Mouse (Mus musculus): ENCODE data around the gene Adamts16. TPM values are rescaled to one million over a fixed set of nuclear protein-coding genes. Genes with fewer than 3 reads are reported as not detected.

The Adamts16 gene
- polyA plus RNA-seq, 1 experiment from 2014 or later: 0.11 TPM

GRCm38 (mm10) chr13:70764682-70765081, 76.9 kb downstream of the Adamts16 start:
- no peak for ATAC-seq (replicated peaks; ENCODE audit: extremely low read depth, insufficient read depth, low FRiP score)

GRCm38 (mm10) chr13:70762586-70762985, 79.0 kb downstream of the Adamts16 start:
- no peak overlapping the region for H3K27ac ChIP-seq (ENCODE audit: low read length)
- H3K4me2 ChIP-seq (ENCODE audit: low read depth, low read length): no peak overlapping the region
- H3K4me3 ChIP-seq (ENCODE audit: low read length): no peak overlapping the region
- H3K9me3 ChIP-seq (replicated peaks; ENCODE audit: control insufficient read depth, low read length): no peaks in the 10 kb centered on the region
- no peaks in the 10 kb centered on the region for H3K4me1 ChIP-seq (ENCODE audit: control insufficient read depth, insufficient read depth, low read length)
- H3K9ac ChIP-seq (ENCODE audit: low read length): no peak overlapping the region
- 76% methylated on average over 2 of the region's 2 CpGs for WGBS
- no peaks in the 10 kb centered on the region for H3K36me3 ChIP-seq (ENCODE audit: control insufficient read depth, insufficient read depth)
- H3K27me3 ChIP-seq (ENCODE audit: control insufficient read depth, insufficient read depth, low read length): no peaks in the 10 kb centered on the region
- no peak for ATAC-seq (replicated peaks; ENCODE audit: extremely low read depth, insufficient read depth, low FRiP score)

More at GRCm38 (mm10) chr13:70764682-70765081, 76.9 kb downstream of the Adamts16 start:
- Histone ChIP-seq H3K36me3 (ENCODE audit: control insufficient read depth, insufficient read depth) (no peaks in the 10 kb centered on the region), H3K9ac (ENCODE audit: low read length) (no peak overlapping the region), H3K9me3 (replicated peaks; ENCODE audit: control insufficient read depth, low read length) (no peaks in the 10 kb centered on the region), H3K4me1 (ENCODE audit: control insufficient read depth, insufficient read depth, low read length) (no peaks in the 10 kb centered on the region), H3K4me3 (ENCODE audit: low read length) (no peak overlapping the region), H3K4me2 (ENCODE audit: low read depth, low read length) (no peak overlapping the region), H3K27me3 (ENCODE audit: control insufficient read depth, insufficient read depth, low read length) (no peaks in the 10 kb centered on the region), H3K27ac (ENCODE audit: low read length) (no peak overlapping the region)
- WGBS: 79% methylated on average over 6 of the region's 6 CpGs

- Histone ChIP-seq H3K4me2 (ENCODE audit: low read depth, low read length) (no peak overlapping the region), H3K4me3 (ENCODE audit: low read length) (no peak overlapping the region), H3K9me3 (replicated peaks; ENCODE audit: control insufficient read depth, low read length) (no peaks in the 10 kb centered on the region), H3K36me3 (ENCODE audit: control insufficient read depth, insufficient read depth) (no peaks in the 10 kb centered on the region), H3K27ac (ENCODE audit: low read length) (no peak overlapping the region), H3K27me3 (ENCODE audit: control insufficient read depth, insufficient read depth, low read length) (no peaks in the 10 kb centered on the region), H3K9ac (ENCODE audit: low read length) (no peak overlapping the region), H3K4me1 (ENCODE audit: control insufficient read depth, insufficient read depth, low read length) (no peaks in the 10 kb centered on the region)
- 66% methylated on average over 2 of the region's 2 CpGs for WGBS
- ATAC-seq (replicated peaks; ENCODE audit: extremely low read depth, insufficient read depth, low FRiP score): no peak
Observed at GRCm38 (mm10) chr13:70761312-70761711, 80.3 kb downstream of the Adamts16 start.

- Histone ChIP-seq H3K9me3 (replicated peaks; ENCODE audit: control insufficient read depth, low read length) (no peaks in the 10 kb centered on the region), H3K4me3 (ENCODE audit: low read length) (no peak overlapping the region), H3K4me2 (ENCODE audit: low read depth, low read length) (no peak overlapping the region), H3K27ac (ENCODE audit: low read length) (no peak overlapping the region), H3K4me1 (ENCODE audit: control insufficient read depth, insufficient read depth, low read length) (no peaks in the 10 kb centered on the region), H3K36me3 (ENCODE audit: control insufficient read depth, insufficient read depth) (no peaks in the 10 kb centered on the region), H3K9ac (ENCODE audit: low read length) (no peak overlapping the region), H3K27me3 (ENCODE audit: control insufficient read depth, insufficient read depth, low read length) (no peaks in the 10 kb centered on the region)
- ATAC-seq (replicated peaks; ENCODE audit: extremely low read depth, insufficient read depth, low FRiP score): no peak
- WGBS: 96% methylated on average over 9 of the region's 9 CpGs
Observed at GRCm38 (mm10) chr13:70760186-70760585, 81.4 kb downstream of the Adamts16 start.

GRCm38 (mm10) chr13:70746294-70747008, 95.2 kb downstream of the Adamts16 start:
- 69% methylated on average over 14 of the region's 14 CpGs for WGBS
- no peak overlapping the region for H3K9ac ChIP-seq (ENCODE audit: low read length)
- no peak overlapping the region for H3K4me3 ChIP-seq (ENCODE audit: low read length)
- H3K27ac ChIP-seq (ENCODE audit: low read length): no peak overlapping the region
- ATAC-seq (replicated peaks; ENCODE audit: extremely low read depth, insufficient read depth, low FRiP score): no peak
- no peaks in the 10 kb centered on the region for H3K9me3 ChIP-seq (replicated peaks; ENCODE audit: control insufficient read depth, low read length)
- peaks cover 10% of the 10 kb centered on the region for H3K27me3 ChIP-seq (ENCODE audit: control insufficient read depth, insufficient read depth, low read length)
- H3K4me2 ChIP-seq (ENCODE audit: low read depth, low read length): no peak overlapping the region
- H3K36me3 ChIP-seq (ENCODE audit: control insufficient read depth, insufficient read depth): no peaks in the 10 kb centered on the region
- H3K4me1 ChIP-seq (ENCODE audit: control insufficient read depth, insufficient read depth, low read length): no peaks in the 10 kb centered on the region

- H3K4me1 ChIP-seq (ENCODE audit: control insufficient read depth, insufficient read depth, low read length): no peaks in the 10 kb centered on the region; the same call in 1 of the 2 replicates
- H3K27me3 ChIP-seq (ENCODE audit: control insufficient read depth, insufficient read depth, low read length): peaks cover 10% of the 10 kb centered on the region
- no peak overlapping the region for H3K9ac ChIP-seq (ENCODE audit: low read length)
- H3K4me2 ChIP-seq (ENCODE audit: low read depth, low read length): no peak overlapping the region
- ATAC-seq (replicated peaks; ENCODE audit: extremely low read depth, insufficient read depth, low FRiP score): no peak
- no peak overlapping the region for H3K27ac ChIP-seq (ENCODE audit: low read length)
- 71% methylated on average over 5 of the region's 5 CpGs for WGBS
- H3K9me3 ChIP-seq (replicated peaks; ENCODE audit: control insufficient read depth, low read length): no peaks in the 10 kb centered on the region
- no peak overlapping the region for H3K4me3 ChIP-seq (ENCODE audit: low read length)
- no peaks in the 10 kb centered on the region for H3K36me3 ChIP-seq (ENCODE audit: control insufficient read depth, insufficient read depth)
Observed at GRCm38 (mm10) chr13:70744416-70745038, 97.1 kb downstream of the Adamts16 start.

GRCm38 (mm10) chr13:70742693-70743092, 98.9 kb downstream of the Adamts16 start:
- Histone ChIP-seq H3K27ac (ENCODE audit: low read length) (no peak overlapping the region), H3K4me1 (ENCODE audit: control insufficient read depth, insufficient read depth, low read length) (no peaks in the 10 kb centered on the region; the same call in 1 of the 2 replicates), H3K9me3 (replicated peaks; ENCODE audit: control insufficient read depth, low read length) (no peaks in the 10 kb centered on the region), H3K9ac (ENCODE audit: low read length) (no peak overlapping the region), H3K4me2 (ENCODE audit: low read depth, low read length) (no peak overlapping the region), H3K36me3 (ENCODE audit: control insufficient read depth, insufficient read depth) (no peaks in the 10 kb centered on the region), H3K4me3 (ENCODE audit: low read length) (no peak overlapping the region), H3K27me3 (ENCODE audit: control insufficient read depth, insufficient read depth, low read length) (peaks cover 8% of the 10 kb centered on the region)
- no peak for ATAC-seq (replicated peaks; ENCODE audit: extremely low read depth, insufficient read depth, low FRiP score)
- 86% methylated on average over 4 of the region's 4 CpGs for WGBS

GRCm38 (mm10) chr13:70740281-70741240, 101.0 kb downstream of the Adamts16 start:
- Histone ChIP-seq H3K36me3 (ENCODE audit: control insufficient read depth, insufficient read depth) (no peaks in the 10 kb centered on the region), H3K4me2 (ENCODE audit: low read depth, low read length) (peak overlapping the region; percentile 41), H3K27me3 (ENCODE audit: control insufficient read depth, insufficient read depth, low read length) (peaks cover 2% of the 10 kb centered on the region), H3K4me1 (ENCODE audit: control insufficient read depth, insufficient read depth, low read length) (peaks cover 5% of the 10 kb centered on the region), H3K9ac (ENCODE audit: low read length) (no peak overlapping the region), H3K27ac (ENCODE audit: low read length) (no peak overlapping the region), H3K9me3 (replicated peaks; ENCODE audit: control insufficient read depth, low read length) (no peaks in the 10 kb centered on the region), H3K4me3 (ENCODE audit: low read length) (no peak overlapping the region)
- peak; percentile 38; the same call in 1 of the 2 replicates for ATAC-seq (replicated peaks; ENCODE audit: extremely low read depth, insufficient read depth, low FRiP score)
- WGBS: 24% methylated on average over 17 of the region's 17 CpGs
